Mouse (Mus musculus): Measurements from ENCODE around the gene Rab25. TPM values are rescaled to one million over a fixed set of nuclear protein-coding genes. Genes with fewer than 3 reads are reported as not detected.

The Rab25 gene
- polyA plus RNA-seq, 1 experiment from 2014 or later: 144 TPM

GRCm38 (mm10) chr3:88539397-88539796, 8.7 kb downstream of the Rab25 start:
- peaks cover 12% of the 10 kb centered on the region for H3K36me3 ChIP-seq (ENCODE audit: control insufficient read depth, insufficient read depth, low read length)
- no peak overlapping the region for H3K4me2 ChIP-seq (ENCODE audit: low read depth, low read length)
- no peaks in the 10 kb centered on the region for H3K27me3 ChIP-seq (ENCODE audit: control insufficient read depth, insufficient read depth, low read length)
- H3K4me3 ChIP-seq (replicated peaks; ENCODE audit: low read length): no peak overlapping the region
- H3K4me1 ChIP-seq (ENCODE audit: control insufficient read depth, insufficient read depth, low read length): peaks cover 43% of the 10 kb centered on the region
- no peak for ATAC-seq (ENCODE audit: insufficient read depth, low FRiP score)
- no peaks in the 10 kb centered on the region for H3K9me3 ChIP-seq (replicated peaks; ENCODE audit: control insufficient read depth, low read length)
- no peak overlapping the region for H3K9ac ChIP-seq (ENCODE audit: low read length)
- WGBS: 29% methylated on average over 3 of the region's 3 CpGs
- H3K27ac ChIP-seq (ENCODE audit: low read length): no peak overlapping the region; the same call in 1 of the 2 replicates

DNA sequence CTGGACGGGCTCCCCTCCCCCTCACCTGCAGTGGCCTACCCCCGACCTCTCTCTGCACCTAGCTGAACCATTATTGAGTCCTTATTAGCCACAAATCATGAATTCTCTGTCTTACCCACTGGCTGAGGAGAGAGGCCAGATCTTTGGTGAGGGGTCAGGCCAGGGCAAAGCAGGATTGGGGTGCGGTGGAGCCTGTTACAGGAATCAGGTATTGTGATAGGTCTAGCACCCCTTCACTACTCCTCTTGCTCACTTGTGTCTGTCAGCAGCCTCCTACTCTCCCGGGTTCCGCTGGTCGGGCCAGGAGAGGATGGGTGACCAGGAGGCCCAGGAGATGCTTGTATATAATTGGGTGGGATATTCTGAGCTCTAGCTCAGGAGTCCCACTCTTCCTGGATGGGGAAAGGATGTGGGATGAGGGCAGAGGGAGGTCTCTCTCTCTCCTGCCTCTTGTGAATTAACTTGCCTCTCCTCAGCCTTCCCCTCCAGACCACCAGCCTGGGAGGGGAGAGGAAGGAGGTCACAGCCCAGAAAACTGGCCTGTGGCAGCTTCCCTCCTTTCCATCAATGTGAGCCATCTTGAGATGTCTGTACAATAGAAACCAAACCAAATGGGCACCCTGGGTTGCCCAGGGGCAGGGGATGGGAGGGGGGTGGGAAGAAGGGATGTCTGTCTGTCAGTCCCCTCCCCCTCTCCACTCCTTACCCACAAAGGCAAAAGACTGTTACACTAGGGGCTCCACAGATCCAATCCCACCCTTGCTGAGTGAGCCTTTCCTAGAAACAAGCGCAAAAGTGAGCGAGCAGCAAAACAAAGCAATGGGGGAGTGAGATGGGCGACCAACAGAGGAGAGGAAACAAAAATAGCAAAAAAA, 9.6 kb downstream of the Rab25 start:
- WGBS: 58% methylated on average over 9 of the region's 9 CpGs
- Histone ChIP-seq H3K4me1 (ENCODE audit: control insufficient read depth, insufficient read depth, low read length) (peaks cover 52% of the 10 kb centered on the region), H3K9me3 (replicated peaks; ENCODE audit: control insufficient read depth, low read length) (no peaks in the 10 kb centered on the region), H3K27ac (ENCODE audit: low read length) (no peak overlapping the region), H3K4me2 (ENCODE audit: low read depth, low read length) (no peak overlapping the region), H3K4me3 (replicated peaks; ENCODE audit: low read length) (no peak overlapping the region), H3K9ac (ENCODE audit: low read length) (no peak overlapping the region), H3K36me3 (ENCODE audit: control insufficient read depth, insufficient read depth, low read length) (peaks cover 12% of the 10 kb centered on the region), H3K27me3 (ENCODE audit: control insufficient read depth, insufficient read depth, low read length) (no peaks in the 10 kb centered on the region)
- no peak for ATAC-seq (ENCODE audit: insufficient read depth, low FRiP score)

DNA sequence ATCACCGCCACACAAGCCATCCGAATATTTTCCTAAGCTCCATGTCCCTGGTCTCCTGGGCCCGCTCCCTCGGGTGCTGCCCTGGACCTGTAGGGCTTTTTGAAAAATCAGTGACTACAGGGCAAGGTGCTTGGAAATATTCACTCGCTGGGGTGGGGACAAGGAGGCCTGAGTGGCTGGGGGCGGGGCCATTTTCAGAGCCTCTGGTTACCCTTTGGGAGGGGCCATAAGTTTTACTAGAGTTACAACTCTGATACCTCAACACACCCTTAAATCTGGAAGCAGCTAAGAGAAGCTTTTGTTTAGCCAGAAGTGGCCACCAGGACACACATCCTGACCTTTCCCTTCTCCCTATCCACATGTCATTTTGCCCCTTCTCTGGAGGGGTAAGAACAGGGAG, 11.0 kb downstream of the Rab25 start:
- Histone ChIP-seq H3K36me3 (ENCODE audit: control insufficient read depth, insufficient read depth, low read length) (peaks cover 12% of the 10 kb centered on the region), H3K4me1 (ENCODE audit: control insufficient read depth, insufficient read depth, low read length) (peaks cover 50% of the 10 kb centered on the region), H3K27me3 (ENCODE audit: control insufficient read depth, insufficient read depth, low read length) (no peaks in the 10 kb centered on the region), H3K27ac (ENCODE audit: low read length) (peak overlapping the region; percentile 57; the same call in 1 of the 2 replicates), H3K9ac (ENCODE audit: low read length) (peak overlapping the region; percentile 66), H3K4me2 (ENCODE audit: low read depth, low read length) (peak overlapping the region; percentile 79), H3K4me3 (replicated peaks; ENCODE audit: low read length) (peak overlapping the region; percentile 41; the same call in 1 of the 2 replicates), H3K9me3 (replicated peaks; ENCODE audit: control insufficient read depth, low read length) (no peaks in the 10 kb centered on the region)
- 74% methylated on average over 6 of the region's 6 CpGs for WGBS
- no peak for ATAC-seq (ENCODE audit: insufficient read depth, low FRiP score)

GRCm38 (mm10) chr3:88536103-88536930, 11.8 kb downstream of the Rab25 start:
- H3K36me3 ChIP-seq (ENCODE audit: control insufficient read depth, insufficient read depth, low read length): peaks cover 12% of the 10 kb centered on the region
- ATAC-seq (ENCODE audit: insufficient read depth, low FRiP score): peak; percentile 37
- WGBS: 7% methylated on average over 64 of the region's 64 CpGs
- H3K9me3 ChIP-seq (replicated peaks; ENCODE audit: control insufficient read depth, low read length): no peaks in the 10 kb centered on the region
- H3K9ac ChIP-seq (ENCODE audit: low read length): peak overlapping the region; percentile 66
- H3K27ac ChIP-seq (ENCODE audit: low read length): peak overlapping the region; percentile 57; the same call in 1 of the 2 replicates
- peak overlapping the region; percentile 79 for H3K4me2 ChIP-seq (ENCODE audit: low read depth, low read length)
- peaks cover 50% of the 10 kb centered on the region for H3K4me1 ChIP-seq (ENCODE audit: control insufficient read depth, insufficient read depth, low read length)
- no peaks in the 10 kb centered on the region for H3K27me3 ChIP-seq (ENCODE audit: control insufficient read depth, insufficient read depth, low read length)
- peak overlapping the region; percentile 41 for H3K4me3 ChIP-seq (replicated peaks; ENCODE audit: low read length)

DNA sequence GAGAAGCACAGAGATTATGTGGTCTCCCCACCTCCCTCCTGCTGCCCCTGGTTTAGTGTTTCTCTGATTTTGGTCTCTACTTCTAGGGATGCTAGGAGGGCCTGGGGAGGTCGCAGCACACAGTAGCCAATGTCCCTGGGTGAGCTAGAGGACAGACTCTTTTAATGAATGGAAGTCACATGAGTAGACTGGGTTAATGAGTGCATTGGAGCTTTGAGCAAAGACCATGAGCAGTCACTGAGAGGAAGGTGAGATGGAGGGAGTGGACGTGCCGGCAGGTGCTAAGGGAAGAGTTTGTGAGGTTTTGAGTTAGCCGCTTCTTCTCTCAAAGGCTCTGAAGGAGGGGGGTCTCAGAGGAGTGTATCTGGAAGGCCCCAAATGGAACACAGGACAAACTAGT, 12.6 kb downstream of the Rab25 start:
- no peaks in the 10 kb centered on the region for H3K27me3 ChIP-seq (ENCODE audit: control insufficient read depth, insufficient read depth, low read length)
- no peak overlapping the region for H3K4me3 ChIP-seq (replicated peaks; ENCODE audit: low read length)
- no peaks in the 10 kb centered on the region for H3K9me3 ChIP-seq (replicated peaks; ENCODE audit: control insufficient read depth, low read length)
- ATAC-seq (ENCODE audit: insufficient read depth, low FRiP score): no peak
- peak overlapping the region; percentile 79 for H3K4me2 ChIP-seq (ENCODE audit: low read depth, low read length)
- WGBS: 57% methylated on average over 4 of the region's 4 CpGs
- H3K36me3 ChIP-seq (ENCODE audit: control insufficient read depth, insufficient read depth, low read length): peaks cover 12% of the 10 kb centered on the region
- no peak overlapping the region for H3K27ac ChIP-seq (ENCODE audit: low read length)
- peak overlapping the region; percentile 66 for H3K9ac ChIP-seq (ENCODE audit: low read length)
- peaks cover 51% of the 10 kb centered on the region for H3K4me1 ChIP-seq (ENCODE audit: control insufficient read depth, insufficient read depth, low read length)

DNA sequence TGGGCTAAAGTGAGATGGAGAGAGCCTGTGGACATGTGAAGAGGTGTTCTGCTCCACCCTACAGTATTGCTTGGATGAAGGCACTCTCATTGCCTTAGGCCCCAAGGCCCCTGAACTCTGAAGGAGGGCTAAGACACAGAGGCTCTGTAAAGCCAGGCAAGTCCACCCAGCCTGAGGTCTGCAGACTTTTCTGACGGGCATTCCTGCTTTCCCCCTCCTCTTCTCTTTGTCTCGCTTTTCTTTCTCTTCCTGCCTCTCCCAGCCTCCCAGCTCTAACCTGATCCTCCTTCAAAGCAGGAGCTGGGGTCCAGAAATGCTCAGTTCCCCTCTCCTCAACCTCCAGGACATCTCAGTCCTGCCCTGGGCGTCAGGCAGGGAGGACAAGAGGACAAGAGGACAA, 13.1 kb downstream of the Rab25 start:
- WGBS: 25% methylated on average over 3 of the region's 3 CpGs
- H3K9me3 ChIP-seq (replicated peaks; ENCODE audit: control insufficient read depth, low read length): no peaks in the 10 kb centered on the region
- H3K4me2 ChIP-seq (ENCODE audit: low read depth, low read length): peak overlapping the region; percentile 79
- H3K36me3 ChIP-seq (ENCODE audit: control insufficient read depth, insufficient read depth, low read length): peaks cover 12% of the 10 kb centered on the region
- peak overlapping the region; percentile 67; the same call in 1 of the 2 replicates for H3K4me3 ChIP-seq (replicated peaks; ENCODE audit: low read length)
- no peaks in the 10 kb centered on the region for H3K27me3 ChIP-seq (ENCODE audit: control insufficient read depth, insufficient read depth, low read length)
- ATAC-seq (ENCODE audit: insufficient read depth, low FRiP score): no peak
- no peak overlapping the region for H3K27ac ChIP-seq (ENCODE audit: low read length)
- H3K9ac ChIP-seq (ENCODE audit: low read length): peak overlapping the region; percentile 66
- peaks cover 56% of the 10 kb centered on the region for H3K4me1 ChIP-seq (ENCODE audit: control insufficient read depth, insufficient read depth, low read length)

DNA sequence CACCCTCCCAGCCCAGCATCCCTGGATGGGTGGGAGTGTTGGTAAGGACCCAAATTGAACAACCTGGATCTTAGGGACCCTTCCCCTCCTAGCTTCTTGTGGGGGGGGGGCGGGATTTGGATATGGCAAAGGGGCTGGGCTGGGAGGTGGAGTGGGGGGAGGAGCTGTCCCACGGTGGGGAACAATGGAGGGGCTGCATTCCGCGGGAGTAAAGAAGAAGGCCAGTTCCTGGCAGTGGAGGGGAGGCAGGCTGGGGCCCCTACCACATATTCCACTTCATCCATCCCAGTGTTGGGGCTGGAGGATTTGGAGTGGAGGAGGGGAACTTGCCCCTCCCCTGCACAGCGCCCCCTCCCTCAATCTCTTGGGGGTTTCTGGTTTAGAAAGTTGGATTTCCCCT, 14.4 kb downstream of the Rab25 start:
- H3K9me3 ChIP-seq (replicated peaks; ENCODE audit: control insufficient read depth, low read length): no peaks in the 10 kb centered on the region
- peaks cover 12% of the 10 kb centered on the region for H3K36me3 ChIP-seq (ENCODE audit: control insufficient read depth, insufficient read depth, low read length)
- 1% methylated on average over 5 of the region's 5 CpGs for WGBS
- peak overlapping the region; percentile 97 for H3K9ac ChIP-seq (ENCODE audit: low read length)
- peak overlapping the region; percentile 87 for H3K27ac ChIP-seq (ENCODE audit: low read length)
- H3K4me1 ChIP-seq (ENCODE audit: control insufficient read depth, insufficient read depth, low read length): peaks cover 62% of the 10 kb centered on the region
- H3K4me3 ChIP-seq (replicated peaks; ENCODE audit: low read length): peak overlapping the region; percentile 67
- no peaks in the 10 kb centered on the region for H3K27me3 ChIP-seq (ENCODE audit: control insufficient read depth, insufficient read depth, low read length)
- H3K4me2 ChIP-seq (ENCODE audit: low read depth, low read length): peak overlapping the region; percentile 79
- ATAC-seq (ENCODE audit: insufficient read depth, low FRiP score): no peak

DNA sequence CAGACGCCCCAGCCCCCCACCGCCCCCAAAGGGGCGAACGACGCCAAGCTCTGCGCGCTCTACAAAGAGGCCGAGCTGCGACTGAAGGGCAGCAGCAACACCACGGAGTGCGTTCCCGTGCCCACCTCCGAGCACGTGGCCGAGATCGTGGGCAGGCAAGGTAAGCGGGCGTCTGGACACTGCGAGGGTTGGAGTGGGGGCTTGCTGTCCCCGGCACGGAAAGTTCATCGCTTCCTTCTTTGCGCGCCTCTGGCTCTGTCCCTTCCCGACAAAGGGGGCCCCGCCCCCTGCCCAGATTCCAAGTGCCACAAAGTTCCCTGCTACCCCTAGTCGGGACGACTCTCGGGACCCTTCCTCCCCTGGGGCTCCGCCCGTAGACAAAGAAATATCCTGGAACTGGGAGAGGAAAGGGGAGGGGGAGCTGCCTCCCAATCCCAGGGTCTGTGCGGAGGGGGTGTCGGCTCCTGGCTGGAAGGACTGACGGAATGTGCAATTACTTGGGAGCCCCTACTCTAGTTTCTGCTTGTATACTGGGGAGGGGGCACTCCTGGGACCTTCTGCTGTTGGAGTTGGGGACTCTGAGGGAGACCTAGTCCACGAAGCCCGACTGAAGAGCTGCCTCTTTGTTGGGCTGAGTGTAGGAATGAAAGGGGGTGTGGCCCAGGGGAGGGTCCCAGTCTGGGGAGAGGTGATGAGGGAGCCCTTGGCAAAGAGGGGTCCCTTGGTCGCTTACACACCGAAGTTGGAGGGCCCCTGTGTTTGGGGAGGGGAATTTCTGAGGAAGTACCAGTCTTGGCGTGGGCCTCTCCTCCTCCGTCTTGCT, 15.2 kb downstream of the Rab25 start:
- no peaks in the 10 kb centered on the region for H3K27me3 ChIP-seq (ENCODE audit: control insufficient read depth, insufficient read depth, low read length)
- no peaks in the 10 kb centered on the region for H3K9me3 ChIP-seq (replicated peaks; ENCODE audit: control insufficient read depth, low read length)
- H3K4me1 ChIP-seq (ENCODE audit: control insufficient read depth, insufficient read depth, low read length): peaks cover 62% of the 10 kb centered on the region
- peak overlapping the region; percentile 87 for H3K27ac ChIP-seq (ENCODE audit: low read length)
- H3K4me2 ChIP-seq (ENCODE audit: low read depth, low read length): peak overlapping the region; percentile 79
- peak overlapping the region; percentile 67 for H3K4me3 ChIP-seq (replicated peaks; ENCODE audit: low read length)
- under 1% methylated on average over 40 of the region's 40 CpGs for WGBS
- ATAC-seq (ENCODE audit: insufficient read depth, low FRiP score): peak; percentile 6; the same call in 1 of the 2 replicates
- H3K36me3 ChIP-seq (ENCODE audit: control insufficient read depth, insufficient read depth, low read length): peaks cover 9% of the 10 kb centered on the region; the same call in 1 of the 2 replicates
- H3K9ac ChIP-seq (ENCODE audit: low read length): peak overlapping the region; percentile 97
